Mouse (Mus musculus) heart, embryonic 14.5 days (tissue): ENCODE measurements at regions not wholly inside any gene's neighbourhood (a gene's known extent, or its start where the extent isn't known, plus 50 kb on each side); places are given as distances from the start of the nearest gene placed in this dataset.

Experiments used
- ATAC-seq: fragments of 200-750 bp; cut with Nextera tagmentation; 2 replicates; pipeline ENCODE4 v1.8.0; 2017; ENCODE audit warnings: low read depth, moderate TSS enrichment; ENCODE audit not compliant: insufficient number of reproducible peaks, insufficient read depth, low FRiP score
- H3K27ac ChIP-seq, 2 experiments: fragments of 200-500 bp in 1 of 2; fragments of 300-500 bp in 1 of 2; sonication (generic) in 1 of 2; replicated peaks in 1 of 2; 2 replicates each; pipeline ENCODE4 v1.5.1; 2012 to 2014; ENCODE audit warnings: low read depth in 2 of 2, low read length in 2 of 2, control low read depth in 1 of 2, mild to moderate bottlenecking in 1 of 2, mixed read lengths in 1 of 2; ENCODE audit not compliant: control insufficient read depth in 1 of 2, insufficient read depth in 1 of 2
- H3K27me3 ChIP-seq: fragments of 300-500 bp; sonication (generic); 2 replicates; pipeline ENCODE4 v1.6.1; 2014; ENCODE audit warnings: mild to moderate bottlenecking, low read length, control low read depth; ENCODE audit not compliant: control insufficient read depth, insufficient read depth
- H3K36me3 ChIP-seq: fragments of 300-500 bp; sonication (generic); 2 replicates; pipeline ENCODE4 v1.6.1; 2014; ENCODE audit warnings: mild to moderate bottlenecking, control low read depth, low read length, mixed read lengths; ENCODE audit not compliant: control insufficient read depth, insufficient read depth
- H3K4me1 ChIP-seq, 2 experiments: fragments of 200-500 bp in 1 of 2; fragments of 300-500 bp in 1 of 2; sonication (generic) in 1 of 2; 2 replicates each; pipeline ENCODE4 v1.6.1; 2012 to 2014; ENCODE audit warnings: low read length in 2 of 2, control low read depth in 1 of 2, mixed read lengths in 1 of 2; ENCODE audit not compliant: control insufficient read depth in 2 of 2, insufficient read depth in 2 of 2
- H3K4me2 ChIP-seq: fragments of 300-500 bp; sonication (generic); 2 replicates; pipeline ENCODE4 v1.6.1; 2014; ENCODE audit warnings: mild to moderate bottlenecking, low read length
- H3K4me3 ChIP-seq, 2 experiments: fragments of 200-500 bp in 1 of 2; fragments of 300-500 bp in 1 of 2; sonication (generic) in 1 of 2; 2 replicates each; pipeline ENCODE4 v1.5.1; 2012 to 2014; ENCODE audit warnings: low read length in 2 of 2, mild to moderate bottlenecking in 2 of 2, control low read depth in 1 of 2, low read depth in 1 of 2, moderate library complexity in 1 of 2; ENCODE audit not compliant: control insufficient read depth in 1 of 2, insufficient read depth in 1 of 2
- H3K9ac ChIP-seq: fragments of 300-500 bp; sonication (generic); 2 replicates; pipeline ENCODE4 v1.6.1; 2014; ENCODE audit warnings: mild to moderate bottlenecking, low read length
- H3K9me3 ChIP-seq: fragments of 300-500 bp; sonication (generic); 2 replicates; pipeline ENCODE4 v1.6.1; 2016; ENCODE audit warnings: low read length, control low read depth; ENCODE audit not compliant: control insufficient read depth
- WGBS: fragments of 180-500 bp; shearing (Covaris S2); extraction: QIAGEN DNeasy Blood & Tissue Kit; methylation state at CpG from one replicate; pipeline ENCODE4 v1.1.7; 2014; 5-methylcytosine and 5-hydroxymethylcytosine counted together

- Histone ChIP-seq H3K9me3 (no peaks in the 10 kb centered on the region), H3K4me2 (no peak overlapping the region), H3K9ac (no peak overlapping the region), H3K27ac (no peak overlapping the region), H3K36me3 (no peaks in the 10 kb centered on the region), H3K4me1 (no peaks in the 10 kb centered on the region), H3K27me3 (no peaks in the 10 kb centered on the region), H3K4me3 (no peak overlapping the region)
- no peak for ATAC-seq
- WGBS = 21% methylated on average over 5 of the region's 5 CpGs
Observed at GRCm38 (mm10) chr8:107776906-107777305, 165.5 kb upstream of the Zfhx3 start.

DNA sequence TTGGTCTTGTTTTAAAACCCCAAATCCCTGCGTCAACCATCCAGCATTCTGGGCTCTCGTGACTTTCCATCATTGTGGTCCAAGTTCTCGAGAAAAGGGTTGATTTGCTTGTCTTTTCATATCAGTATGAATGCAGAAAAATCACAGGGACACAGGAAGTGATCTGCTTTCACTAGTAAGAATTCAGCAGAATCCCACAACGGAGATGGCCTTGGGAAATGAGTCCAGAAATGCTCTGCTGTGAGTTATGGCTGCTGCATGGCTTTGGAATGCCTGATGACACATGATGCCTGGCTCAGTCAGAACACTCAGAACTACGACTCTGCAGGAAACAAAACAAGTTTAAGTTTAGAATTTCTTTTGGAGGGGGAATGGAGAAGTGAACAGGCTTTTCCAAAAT, 156.7 kb upstream of the Zfhx3 start:
- H3K36me3 ChIP-seq = no peaks in the 10 kb centered on the region
- no peak overlapping the region for H3K27ac ChIP-seq
- 67% methylated on average over 5 of the region's 5 CpGs for WGBS
- no peaks in the 10 kb centered on the region for H3K9me3 ChIP-seq
- no peak for ATAC-seq
- H3K9ac ChIP-seq = no peak overlapping the region
- no peak overlapping the region for H3K4me3 ChIP-seq
- H3K4me1 ChIP-seq = no peaks in the 10 kb centered on the region
- H3K4me2 ChIP-seq = no peak overlapping the region
- no peaks in the 10 kb centered on the region for H3K27me3 ChIP-seq

DNA sequence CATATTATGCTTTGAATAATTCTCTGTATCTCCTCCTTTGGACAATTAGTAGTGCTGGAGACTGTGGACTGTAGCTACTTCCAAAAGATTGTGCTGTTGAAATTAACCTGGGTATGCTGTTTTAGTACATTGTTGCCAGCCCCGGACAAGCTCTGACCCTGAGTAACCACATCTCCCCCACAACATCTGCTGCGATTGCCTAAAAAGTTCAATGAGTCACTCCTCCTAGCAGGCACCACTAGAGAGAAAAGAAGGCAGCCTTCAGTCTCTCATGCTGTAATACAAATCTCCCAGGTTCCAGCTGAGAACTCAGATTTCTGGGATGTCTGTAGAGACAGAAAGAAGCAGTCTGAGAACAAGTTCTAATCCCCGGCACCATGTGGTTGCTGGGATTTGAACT, 150.2 kb upstream of the Zfhx3 start:
- Histone ChIP-seq H3K27me3 (no peaks in the 10 kb centered on the region), H3K4me2 (no peak overlapping the region), H3K36me3 (no peaks in the 10 kb centered on the region), H3K27ac (no peak overlapping the region), H3K9me3 (no peaks in the 10 kb centered on the region), H3K4me1 (no peaks in the 10 kb centered on the region), H3K9ac (no peak overlapping the region), H3K4me3 (no peak overlapping the region)
- WGBS = 83% methylated on average over 3 of the region's 3 CpGs
- ATAC-seq = no peak

DNA sequence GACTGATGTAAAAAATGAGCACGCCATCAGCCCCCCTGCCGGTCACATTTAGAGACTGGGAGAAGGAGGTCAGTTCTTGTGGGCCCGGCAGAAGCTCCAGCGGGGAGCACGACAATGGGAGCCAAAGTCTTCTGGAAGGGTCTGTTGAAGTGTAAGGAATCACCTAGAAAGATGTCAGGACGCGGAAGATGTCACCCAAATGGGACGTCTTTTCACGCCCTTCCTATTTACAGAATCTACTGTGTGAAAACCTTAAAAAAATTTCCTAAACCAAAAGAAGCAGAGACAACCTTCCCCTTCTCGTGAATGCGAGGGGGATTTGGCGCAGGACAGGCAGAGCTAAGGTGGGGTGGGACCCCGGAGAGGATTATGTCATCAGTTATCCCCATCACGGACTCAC, 127.5 kb upstream of the Zfhx3 start:
- Histone ChIP-seq H3K9me3 (no peaks in the 10 kb centered on the region), H3K4me2 (no peak overlapping the region), H3K9ac (no peak overlapping the region), H3K27ac (no peak overlapping the region), H3K4me1 (no peaks in the 10 kb centered on the region), H3K27me3 (peaks cover 7% of the 10 kb centered on the region; the same call in 1 of the 2 replicates), H3K4me3 (no peak overlapping the region), H3K36me3 (no peaks in the 10 kb centered on the region)
- ATAC-seq = no peak
- WGBS = 76% methylated on average over 14 of the region's 14 CpGs

- Histone ChIP-seq H3K4me3 (no peak overlapping the region), H3K36me3 (no peaks in the 10 kb centered on the region), H3K4me2 (no peak overlapping the region), H3K27ac (no peak overlapping the region), H3K9ac (no peak overlapping the region), H3K27me3 (peaks cover 7% of the 10 kb centered on the region; the same call in 1 of the 2 replicates), H3K9me3 (no peaks in the 10 kb centered on the region), H3K4me1 (no peaks in the 10 kb centered on the region)
- ATAC-seq = no peak
- WGBS = 29% methylated on average over 3 of the region's 3 CpGs
Observed at GRCm38 (mm10) chr8:107815775-107816174, 126.7 kb upstream of the Zfhx3 start.

DNA sequence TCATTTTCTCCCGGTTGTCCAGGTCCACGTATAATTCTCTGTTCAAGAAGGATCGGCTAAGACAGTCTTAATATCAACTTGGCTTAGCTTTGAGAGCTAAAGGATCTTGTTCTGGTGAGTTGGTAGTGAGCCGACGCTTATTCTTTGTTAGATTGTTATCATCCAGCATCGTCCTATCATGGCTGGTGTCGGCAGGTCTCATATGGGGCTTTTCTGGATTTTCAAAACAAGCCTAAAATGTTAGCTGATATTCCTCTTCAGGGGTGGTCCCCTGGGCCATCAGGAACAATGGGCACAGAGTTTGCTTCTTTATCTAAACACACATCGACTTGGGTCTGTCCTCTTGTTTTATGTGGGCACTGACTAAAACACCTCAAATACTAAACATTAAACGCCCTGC, 124.6 kb upstream of the Zfhx3 start:
- Histone ChIP-seq H3K27me3 (peaks cover 7% of the 10 kb centered on the region; the same call in 1 of the 2 replicates), H3K9me3 (no peaks in the 10 kb centered on the region), H3K4me2 (no peak overlapping the region), H3K36me3 (no peaks in the 10 kb centered on the region), H3K27ac (no peak overlapping the region), H3K9ac (no peak overlapping the region), H3K4me3 (no peak overlapping the region), H3K4me1 (no peaks in the 10 kb centered on the region)
- no peak for ATAC-seq
- 81% methylated on average over 9 of the region's 9 CpGs for WGBS

GRCm38 (mm10) chr8:107820174-107820760, 122.2 kb upstream of the Zfhx3 start:
- H3K4me1 ChIP-seq = peaks cover 0 to 5% of the 10 kb centered on the region in 2 experiments; a peak in 2 of 4 replicates
- H3K4me2 ChIP-seq = no peak overlapping the region
- no peak for ATAC-seq
- WGBS = 3% methylated on average over 8 of the region's 8 CpGs
- H3K9ac ChIP-seq = no peak overlapping the region
- peaks cover 7% of the 10 kb centered on the region; the same call in 1 of the 2 replicates for H3K27me3 ChIP-seq
- H3K4me3 ChIP-seq = no peak overlapping the region
- H3K27ac ChIP-seq = no peak overlapping the region
- no peaks in the 10 kb centered on the region for H3K36me3 ChIP-seq
- H3K9me3 ChIP-seq = no peaks in the 10 kb centered on the region

- H3K27ac ChIP-seq = no peak overlapping the region
Observed at GRCm38 (mm10) chr8:107821522-107821921, 120.9 kb upstream of the Zfhx3 start.

More at GRCm38 (mm10) chr8:107821522-107821921, 120.9 kb upstream of the Zfhx3 start:
- Histone ChIP-seq H3K27me3 (peaks cover 7% of the 10 kb centered on the region; the same call in 1 of the 2 replicates), H3K9me3 (no peaks in the 10 kb centered on the region), H3K4me2 (no peak overlapping the region), H3K36me3 (no peaks in the 10 kb centered on the region), H3K4me1 (peaks cover 0 to 5% of the 10 kb centered on the region in 2 experiments; a peak in 2 of 4 replicates), H3K4me3 (no peak overlapping the region), H3K9ac (no peak overlapping the region)
- WGBS = 59% methylated on average over 6 of the region's 6 CpGs
- no peak for ATAC-seq
